ENCODE assay signal across 22 mouse cellular contexts in the genomic region with DNA sequence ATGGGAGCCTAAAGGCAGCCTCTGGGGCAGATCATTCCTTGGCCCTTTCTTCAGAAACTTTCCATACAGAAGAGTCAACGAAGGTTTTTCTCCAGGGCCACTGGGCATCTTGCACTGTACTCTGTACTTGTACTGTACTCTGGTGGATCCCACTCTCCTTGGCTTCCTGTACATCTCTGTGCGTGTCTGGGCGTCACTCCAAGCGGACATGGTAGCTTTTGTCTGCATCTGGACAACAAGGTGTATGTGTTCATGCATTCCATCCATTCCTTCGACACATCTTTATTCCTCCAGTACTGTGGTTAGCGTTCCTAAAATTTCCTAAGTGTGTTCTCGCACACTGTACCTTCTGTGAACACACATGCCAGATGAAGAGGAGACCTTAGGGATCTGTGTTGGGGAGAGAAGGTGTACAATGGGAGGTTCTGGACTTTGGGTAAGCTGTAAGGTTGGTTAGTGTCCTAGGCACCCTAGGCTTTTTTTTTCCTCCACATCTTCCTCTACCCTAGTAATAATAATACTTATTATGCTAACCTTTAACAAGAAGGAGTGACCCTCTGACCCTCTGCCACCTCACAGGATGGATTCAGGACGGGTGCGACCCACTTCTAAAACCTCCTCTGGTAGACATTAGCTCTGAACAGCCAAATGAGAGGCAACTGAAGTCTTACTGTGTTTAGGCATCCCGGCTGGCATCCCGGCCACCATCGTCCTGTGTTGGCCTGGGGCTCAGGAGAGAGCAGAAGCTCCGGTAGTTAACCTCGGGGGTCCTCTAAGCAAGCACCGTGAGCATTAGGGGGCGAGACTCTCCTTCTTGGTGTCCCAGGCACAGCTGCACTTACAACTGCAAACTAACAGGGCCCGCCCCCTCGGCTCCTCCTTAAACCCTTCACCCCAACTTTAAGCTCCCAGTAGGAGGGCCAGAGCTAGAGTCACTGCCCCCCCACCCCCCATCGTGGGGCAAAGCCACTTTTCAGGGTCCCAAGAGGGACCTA. TPM values are rescaled to one million over a fixed set of nuclear protein-coding genes. Genes with fewer than 3 reads are reported as not detected.
A peak's percentile ranks its signal among the peaks of the same experiment; 100 is the strongest.
DNase-seq lines count a peak whose midpoint lies in the region; ATAC-seq lines count a peak whose summit lies in the region.
"Had no signal": no experiment of that assay in that cellular context is flagged by ENCODE, and none has a peak within 500 bp of the region (broad histone marks: within the 10 kb centered on the region; RNA-seq: fewer than 3 reads in every experiment).

No protein-coding gene starts in this region.

- no peaks in the 10 kb centered on the region for H3K9me3 ChIP-seq in intestine, embryonic 14.5 days (ENCODE audit: control insufficient read depth, low read length)
- H3K9me3 ChIP-seq in intestine, embryonic 15.5 days = no peaks in the 10 kb centered on the region
- H3K9me3 ChIP-seq in forebrain, embryonic 12.5 days = no peaks in the 10 kb centered on the region
- H3K9me3 ChIP-seq in midbrain, embryonic 12.5 days = no peaks in the 10 kb centered on the region
- H3K9me3 ChIP-seq: liver, embryonic 12.5 days; lung, embryonic 15.5 days had no signal

- H3K4me1 ChIP-seq in intestine, embryonic 14.5 days (replicated peaks; ENCODE audit: control insufficient read depth, insufficient read depth, low read length) = no peaks in the 10 kb centered on the region
- no peaks in the 10 kb centered on the region for H3K4me1 ChIP-seq in intestine, embryonic 15.5 days (replicated peaks)
- H3K4me1 ChIP-seq in forebrain, embryonic 12.5 days = peaks cover 55% of the 10 kb centered on the region
- peaks cover 35% of the 10 kb centered on the region for H3K4me1 ChIP-seq in midbrain, embryonic 12.5 days
- H3K4me1 ChIP-seq: liver, embryonic 12.5 days; lung, embryonic 15.5 days had no signal

- intact Hi-C loops in gastrocnemius, postnatal 14 days (cut with DNase I; ENCODE audit: low total_unique reads) = no loop called here

- no peaks in the 10 kb centered on the region for H3K36me3 ChIP-seq in intestine, embryonic 14.5 days (ENCODE audit: control insufficient read depth, insufficient read depth, low read length)
- no peaks in the 10 kb centered on the region for H3K36me3 ChIP-seq in intestine, embryonic 15.5 days
- no peaks in the 10 kb centered on the region for H3K36me3 ChIP-seq in forebrain, embryonic 12.5 days (replicated peaks)
- H3K36me3 ChIP-seq in midbrain, embryonic 12.5 days = no peaks in the 10 kb centered on the region
- H3K36me3 ChIP-seq: liver, embryonic 12.5 days; lung, embryonic 15.5 days had no signal

- H3K9ac ChIP-seq in intestine, embryonic 14.5 days (ENCODE audit: low read length) = no peak overlapping the region
- no peak overlapping the region for H3K9ac ChIP-seq in intestine, embryonic 15.5 days
- H3K9ac ChIP-seq in forebrain, embryonic 12.5 days = peak overlapping the region; percentile 57
- peak overlapping the region; percentile 41; the same call in 1 of the 2 replicates for H3K9ac ChIP-seq in midbrain, embryonic 12.5 days (replicated peaks)
- H3K9ac ChIP-seq: liver, embryonic 12.5 days; lung, embryonic 15.5 days had no signal

- peaks cover 99% of the 10 kb centered on the region for H3K27me3 ChIP-seq in intestine, embryonic 14.5 days (replicated peaks; ENCODE audit: control insufficient read depth, insufficient read depth, low read length)
- H3K27me3 ChIP-seq in intestine, embryonic 15.5 days (replicated peaks) = peaks cover 94% of the 10 kb centered on the region
- H3K27me3 ChIP-seq in forebrain, embryonic 12.5 days = peaks cover 94% of the 10 kb centered on the region
- peaks cover 95% of the 10 kb centered on the region for H3K27me3 ChIP-seq in midbrain, embryonic 12.5 days

- peak; percentile 51 for DNase-seq in intestine, embryonic 14.5 days (ENCODE audit: low spot score)
- no peak for DNase-seq in frontal cortex, postnatal 10 days (ENCODE audit: low spot score in 2 of 2)
- no peak for DNase-seq in gastrocnemius, postnatal 14 days
- DNase-seq in urinary bladder, postnatal 10 days (ENCODE audit: low spot score) = no peak
- DNase-seq: adrenal gland, adult 2 months; B cell, adult 2 months; cerebellum, adult 18-20 months; kidney, adult 8-10 months; kidney, postnatal 36 days; thymus, adult 2 months had no signal

- no peak overlapping the region for H3K4me2 ChIP-seq in intestine, embryonic 14.5 days (ENCODE audit: low read length)
- no peak overlapping the region for H3K4me2 ChIP-seq in intestine, embryonic 15.5 days (replicated peaks)
- peak overlapping the region; percentile 69 for H3K4me2 ChIP-seq in forebrain, embryonic 12.5 days
- peak overlapping the region; percentile 18 for H3K4me2 ChIP-seq in midbrain, embryonic 12.5 days (replicated peaks)
- H3K4me2 ChIP-seq: liver, embryonic 12.5 days; lung, embryonic 15.5 days had no signal

- H3K27ac ChIP-seq in intestine, embryonic 14.5 days (ENCODE audit: low read depth) = no peak overlapping the region
- H3K27ac ChIP-seq in intestine, embryonic 15.5 days = no peak overlapping the region
- 0 out of 2 replicates have a peak overlapping the region, but pooled peaks have one; percentile 95 for H3K27ac ChIP-seq in forebrain, embryonic 12.5 days
- peak overlapping the region; percentile 65 for H3K27ac ChIP-seq in midbrain, embryonic 12.5 days (replicated peaks)
- H3K27ac ChIP-seq: hindbrain, postnatal 0 days; liver, embryonic 12.5 days; lung, embryonic 15.5 days had no signal

- no peak for ATAC-seq in intestine, embryonic 14.5 days (replicated peaks; ENCODE audit: low FRiP score, low TSS enrichment, low read depth)
- ATAC-seq in intestine, embryonic 15.5 days = no peak
- no peak for ATAC-seq in forebrain, embryonic 12.5 days (ENCODE audit: low FRiP score)
- ATAC-seq in midbrain, embryonic 12.5 days (ENCODE audit: low FRiP score, low read depth) = no peak
- ATAC-seq: hindbrain, postnatal 0 days; liver, embryonic 12.5 days had no signal

- no peak overlapping the region for H3K4me3 ChIP-seq in intestine, embryonic 14.5 days (ENCODE audit: low read depth, low read length)
- no peak overlapping the region for H3K4me3 ChIP-seq in intestine, embryonic 15.5 days (replicated peaks)
- H3K4me3 ChIP-seq in forebrain, embryonic 12.5 days (replicated peaks) = peak overlapping the region; percentile 43
- H3K4me3 ChIP-seq in midbrain, embryonic 12.5 days = peak overlapping the region; percentile 40
- H3K4me3 ChIP-seq: erythroblast, embryonic 14.5 days; liver, embryonic 12.5 days; lung, embryonic 15.5 days; myocyte had no signal

- 4% methylated on average over 19 of the region's 19 CpGs for WGBS in intestine, embryonic 14.5 days
- 4% methylated on average over 19 of the region's 19 CpGs for WGBS in intestine, embryonic 15.5 days
- 29% methylated on average over 19 of the region's 19 CpGs for WGBS in forebrain, embryonic 12.5 days
- WGBS in midbrain, embryonic 12.5 days = 14% methylated on average over 19 of the region's 19 CpGs

RNA-seq across cellular contexts. Expression of a gene that starts 1.6 kb away (rescaled TPM):
- polyA plus RNA-seq in intestine, embryonic 14.5 days (2014; fragmentation: Nextera tagmentation; extraction: Ambion mirVana) = not detected in 2 replicates
- not detected in 2 replicates for polyA plus RNA-seq in intestine, embryonic 15.5 days (2015; fragmentation: Nextera tagmentation; extraction: Ambion mirVana)
- 26.1 and 27.4 TPM in 2 replicates for polyA plus RNA-seq in forebrain, embryonic 12.5 days (2016; fragmentation: Nextera tagmentation; extraction: Ambion mirVana)
- 19.8 and 25.1 TPM in 2 replicates for polyA plus RNA-seq in midbrain, embryonic 12.5 days (2016; fragmentation: Nextera tagmentation; extraction: Ambion mirVana)
- not detected for total RNA-seq in gastrocnemius, postnatal 14 days (2021)
- total RNA-seq: adrenal gland, adult 2 months; common myeloid progenitor, adult 5-6 weeks; ES-E14; heart, adult 8-10 months had no signal
- polyA plus RNA-seq: adrenal gland, adult 2 months; erythroblast, embryonic 14.5 days; heart, postnatal 0 days; liver, embryonic 12.5 days; lung, embryonic 15.5 days; myocyte had no signal

Comparison
In these comparisons a context has a peak if more than half of its experiments do, and no peak if none do; other contexts are left out.
1. H3K27ac ChIP-seq: peak in forebrain, embryonic 12.5 days (single experiment) and midbrain, embryonic 12.5 days (single experiment); none in intestine, embryonic 14.5 days (single experiment) and intestine, embryonic 15.5 days (single experiment).
2. H3K4me2 ChIP-seq: peak in forebrain, embryonic 12.5 days (single experiment) and midbrain, embryonic 12.5 days (single experiment); none in intestine, embryonic 14.5 days (single experiment) and intestine, embryonic 15.5 days (single experiment).
3. H3K4me3 ChIP-seq: peak in forebrain, embryonic 12.5 days (single experiment) and midbrain, embryonic 12.5 days (single experiment); none in intestine, embryonic 14.5 days (single experiment) and intestine, embryonic 15.5 days (single experiment).
4. H3K9ac ChIP-seq: peak in forebrain, embryonic 12.5 days (single experiment) and midbrain, embryonic 12.5 days (single experiment); none in intestine, embryonic 14.5 days (single experiment) and intestine, embryonic 15.5 days (single experiment).
5. RNA of a gene that starts 1.6 kb away (polyA plus RNA-seq): 26.1 to 27.4 TPM in forebrain, embryonic 12.5 days and 19.8 to 25.1 TPM in midbrain, embryonic 12.5 days; not detected in intestine, embryonic 14.5 days and not detected in intestine, embryonic 15.5 days; every median in the first group is over 10 times any median in the second.